Mouse (Mus musculus) T-helper 2 cell (primary cell): ENCODE measurements around the gene Slc45a2.

Experiments
- in situ Hi-C: fragments of 300-600 bp; cut with MboI, MseI; formaldehyde crosslinking; loops from one replicate; pipeline ENCODE4 v1.15.1; 2025; ENCODE audit warnings: high pct_unique_total_duplicates

Slc45a2 gene

GRCm38 (mm10) chr15:11064558-11065411 lies 64.3 kb downstream of the Slc45a2 start, which contains the start of gene Adamts12:
Adamts12 (plus strand) TSS chr15:11064790.
- in situ Hi-C loops, result no loop called here

GRCm38 (mm10) chr15:11065528-11066171 lies 65.1 kb downstream of the Slc45a2 start:
- in situ Hi-C loops, result no loop called here

- in situ Hi-C loops, result no loop called here
Measured at GRCm38 (mm10) chr15:11066299-11066698, 65.8 kb downstream of the Slc45a2 start.

GRCm38 (mm10) chr15:11067891-11068290 lies 67.4 kb downstream of the Slc45a2 start:
- in situ Hi-C loops, result no loop called here

GRCm38 (mm10) chr15:11075726-11076361 lies 75.3 kb downstream of the Slc45a2 start:
- in situ Hi-C loops, result no loop called here
